Mouse (Mus musculus) adrenal gland (tissue): ENCODE data around the gene Prmt8.

Source experiments
- intact Hi-C: fragments of 180-260 bp; cut with DNase I; formaldehyde crosslinking; loops from one replicate; pipeline ENCODE4 v1.15.1; 2025
- long read RNA-seq, 2 experiments: library from polyadenylated mRNA; unstranded; transcript quantifications; one replicate each; pipeline ENCODE4 v2.0.0; 2020; ENCODE audit warnings: borderline replicate concordance in 1 of 2; ENCODE audit not compliant: insufficient replicate concordance in 1 of 2

Gene Prmt8
- long read RNA-seq, experiment 1 = 0 reads
- long read RNA-seq, experiment 2 = 0 reads

DNA sequence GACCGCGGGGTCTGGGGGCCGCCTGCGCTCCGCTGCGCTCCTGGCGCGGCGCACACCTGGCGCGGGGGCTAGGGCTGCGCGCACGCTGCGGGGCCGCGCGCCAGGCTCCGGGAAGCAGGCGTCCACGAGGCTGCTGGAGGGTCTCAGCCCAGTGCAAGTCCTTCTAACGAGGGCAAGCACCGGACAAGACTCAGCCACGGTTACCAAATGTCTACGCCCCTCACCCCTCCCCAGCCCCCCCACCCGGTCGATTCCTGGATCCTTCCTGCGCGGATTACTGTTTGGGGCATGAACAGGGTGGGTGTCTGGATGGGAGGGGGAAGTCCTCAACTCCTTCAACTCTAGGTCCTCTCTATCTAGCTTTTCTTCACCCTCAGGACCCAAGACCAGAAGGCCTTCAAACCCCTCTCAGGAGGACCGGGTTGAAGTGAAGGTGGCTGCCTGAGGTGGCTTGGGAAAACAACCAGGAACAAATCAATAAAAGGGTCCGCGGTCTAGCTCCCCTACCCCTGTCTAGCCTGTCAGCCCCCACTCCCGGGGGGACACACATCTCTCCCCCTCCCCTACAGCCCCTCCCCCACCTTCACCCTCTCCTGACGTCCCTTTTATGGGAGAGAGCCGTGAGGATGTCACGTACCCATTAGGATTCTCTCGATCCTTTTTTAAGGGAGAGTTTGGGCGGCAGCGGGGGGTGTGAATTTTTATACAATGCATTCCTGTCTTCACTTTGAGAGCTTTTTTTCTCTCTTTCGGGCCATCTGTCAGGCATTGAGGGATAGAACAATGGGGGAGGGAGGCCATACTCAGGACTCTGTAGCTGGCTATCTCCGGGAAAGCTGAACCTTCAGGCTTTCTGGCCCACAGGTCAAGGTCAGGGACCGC lies at the start of gene Prmt8:
Prmt8 (minus strand) TSS at position 198 of the 882 bp plus-strand sequence.
- intact Hi-C loops = no loop called here

- intact Hi-C loops = no loop called here
These were observed 33.9 kb upstream of the Prmt8 start for GRCm38 (mm10) chr6:127803046-127803729.

- intact Hi-C loops = no loop called here
These were observed 32.9 kb upstream of the Prmt8 start for GRCm38 (mm10) chr6:127802211-127802610.

GRCm38 (mm10) chr6:127790023-127790422 lies 20.8 kb upstream of the Prmt8 start:
- intact Hi-C loops = no loop called here

DNA sequence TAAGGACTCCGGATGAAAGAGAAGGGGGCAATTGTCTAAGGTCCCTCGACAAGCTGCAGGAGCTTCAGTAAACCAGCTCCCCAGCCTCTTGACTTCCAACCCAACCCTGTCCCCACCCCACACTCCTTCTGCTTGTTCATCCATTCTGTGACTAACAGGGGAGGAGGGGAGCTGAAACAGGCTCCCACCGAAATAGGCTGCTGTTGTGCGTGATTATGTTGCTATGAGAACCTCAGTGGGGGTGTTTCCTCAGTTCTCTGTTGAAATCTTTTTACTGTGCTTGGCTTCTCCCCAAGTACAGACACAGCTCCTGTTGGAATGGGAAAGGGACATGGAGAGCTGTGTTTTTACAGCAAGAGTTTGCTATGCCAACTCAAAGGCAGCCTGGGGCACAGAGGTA lies 1.5 kb upstream of the Prmt8 start:
- intact Hi-C loops = no loop called here

DNA sequence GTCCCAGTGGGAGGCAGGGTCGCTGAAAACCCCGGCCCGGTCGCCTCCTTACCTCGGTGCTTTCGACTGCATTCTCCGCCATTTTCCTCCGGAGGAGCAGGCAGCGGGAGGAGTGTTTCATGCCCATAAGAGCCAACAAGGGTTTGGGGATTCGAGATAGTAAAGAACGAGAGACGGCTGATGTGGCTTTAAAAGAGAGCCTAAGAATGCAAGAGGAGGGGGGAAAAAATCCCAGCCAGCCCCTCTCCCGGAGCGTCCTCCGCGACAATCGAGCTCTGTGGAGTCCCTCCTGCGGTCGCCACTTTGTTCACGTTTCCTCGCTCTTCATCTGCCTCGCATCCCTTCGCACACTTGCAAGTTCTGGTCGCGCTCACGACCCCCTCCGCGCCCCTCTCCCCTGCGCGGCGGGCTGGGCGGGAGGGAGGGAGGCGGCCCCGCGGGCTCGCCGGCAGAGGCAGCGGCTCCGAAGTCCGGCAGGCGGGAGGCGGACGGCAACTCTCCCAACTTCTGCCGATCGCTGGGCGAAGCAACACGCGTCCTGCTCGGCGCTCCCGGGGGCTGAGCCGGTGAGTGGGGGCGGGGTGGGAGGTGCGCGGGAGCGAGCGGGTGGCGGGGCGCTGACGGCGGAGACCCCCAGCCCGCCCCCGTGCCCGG lies 524 bp downstream of the Prmt8 start:
- intact Hi-C loops = no loop called here

- intact Hi-C loops = no loop called here
These were observed 1.4 kb downstream of the Prmt8 start for GRCm38 (mm10) chr6:127767706-127768493.

DNA sequence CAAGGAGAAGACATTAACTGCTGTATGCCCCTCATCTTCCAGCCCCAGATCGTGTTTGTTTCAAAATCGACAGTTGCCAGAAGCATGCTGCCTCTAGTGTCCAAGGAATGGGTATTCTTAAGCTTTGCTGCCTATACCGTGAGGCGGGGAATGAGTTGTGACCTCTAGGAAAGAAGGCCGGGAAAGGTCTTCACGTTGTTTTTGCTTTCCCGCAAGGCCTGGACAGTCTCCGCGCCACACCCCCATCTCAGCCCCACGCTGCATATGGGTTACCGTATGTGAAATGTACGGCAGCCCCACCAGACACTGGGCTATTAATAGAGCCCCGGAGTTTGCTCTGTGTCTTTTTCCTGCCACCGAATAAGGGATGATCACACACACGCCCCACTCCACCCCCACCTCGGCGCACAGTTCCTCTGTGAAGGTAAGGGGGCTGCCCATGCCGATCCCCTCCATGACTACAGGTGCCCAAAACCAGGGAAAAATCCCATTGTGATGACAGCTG lies 2.0 kb downstream of the Prmt8 start:
- intact Hi-C loops = no loop called here

- intact Hi-C loops = no loop called here
These were observed 2.6 kb downstream of the Prmt8 start for GRCm38 (mm10) chr6:127766641-127767200.

- intact Hi-C loops = no loop called here
These were observed 3.1 kb downstream of the Prmt8 start for GRCm38 (mm10) chr6:127766041-127766604.

DNA sequence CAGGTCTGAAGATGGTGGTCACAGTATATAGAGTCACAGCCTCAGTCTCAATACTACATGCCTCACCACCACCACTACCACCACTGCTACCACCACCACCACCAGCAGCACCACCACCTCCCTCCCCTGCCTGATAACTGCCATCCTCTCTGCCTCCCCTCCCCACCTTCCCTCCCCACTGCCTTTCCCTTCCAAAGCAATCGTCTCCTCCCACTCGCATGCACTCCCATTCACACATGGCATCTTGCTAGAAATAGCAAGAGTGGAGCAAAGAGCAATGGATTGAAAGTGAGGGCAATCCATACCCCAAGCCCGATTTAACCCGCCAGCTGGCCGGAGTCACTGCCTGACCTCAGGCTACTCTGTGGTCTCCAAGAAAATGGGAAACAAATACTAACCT lies 3.7 kb downstream of the Prmt8 start:
- intact Hi-C loops = no loop called here

- intact Hi-C loops = no loop called here
These were observed 11.0 kb downstream of the Prmt8 start for GRCm38 (mm10) chr6:127758264-127758663.

- intact Hi-C loops = no loop called here
These were observed 11.6 kb downstream of the Prmt8 start for GRCm38 (mm10) chr6:127757667-127758167.

DNA sequence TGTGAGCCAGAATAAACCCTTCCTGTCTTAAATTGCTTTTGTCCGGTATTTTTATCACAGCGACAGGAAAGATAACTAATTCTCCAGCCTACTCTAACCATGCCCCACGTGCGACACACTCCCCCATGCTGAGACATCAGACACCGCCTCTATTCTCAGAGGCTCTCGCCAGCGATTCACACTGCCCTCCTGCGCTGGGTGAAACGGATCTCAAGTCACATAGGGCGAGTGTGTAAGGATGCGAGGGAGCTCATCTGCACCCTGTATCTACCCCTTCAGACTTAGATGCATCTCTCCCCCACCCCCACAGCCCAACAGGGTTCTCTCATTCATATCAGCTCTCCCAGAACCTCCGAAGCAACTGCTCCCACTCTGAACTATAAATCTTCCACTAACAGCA lies 12.4 kb downstream of the Prmt8 start:
- intact Hi-C loops = no loop called here

- intact Hi-C loops = no loop called here
These were observed 16.0 kb downstream of the Prmt8 start for GRCm38 (mm10) chr6:127753228-127753627.

- intact Hi-C loops = no loop called here
These were observed 16.6 kb downstream of the Prmt8 start for GRCm38 (mm10) chr6:127752681-127753080.

DNA sequence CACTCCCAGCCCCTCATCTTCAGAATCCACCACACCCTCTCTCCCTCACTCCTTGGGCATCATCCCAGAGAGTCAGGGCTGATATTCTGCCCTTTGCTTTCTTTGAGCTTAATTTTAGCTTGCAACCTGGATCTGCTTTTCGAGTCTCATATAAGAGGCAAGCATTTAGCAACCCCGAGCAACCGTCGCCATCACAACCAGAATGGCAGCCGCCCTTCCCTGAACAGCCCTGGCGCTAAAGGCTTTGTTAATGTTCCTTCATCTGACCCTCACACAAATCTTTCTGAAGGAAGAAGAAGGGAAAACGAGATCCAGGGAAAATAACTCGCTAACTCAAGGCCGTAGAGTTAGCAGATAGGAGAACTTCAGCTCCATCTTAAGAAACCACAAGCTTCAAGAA lies 17.8 kb downstream of the Prmt8 start:
- intact Hi-C loops = no loop called here

- intact Hi-C loops = no loop called here
These were observed 20.5 kb downstream of the Prmt8 start for GRCm38 (mm10) chr6:127748793-127749192.

DNA sequence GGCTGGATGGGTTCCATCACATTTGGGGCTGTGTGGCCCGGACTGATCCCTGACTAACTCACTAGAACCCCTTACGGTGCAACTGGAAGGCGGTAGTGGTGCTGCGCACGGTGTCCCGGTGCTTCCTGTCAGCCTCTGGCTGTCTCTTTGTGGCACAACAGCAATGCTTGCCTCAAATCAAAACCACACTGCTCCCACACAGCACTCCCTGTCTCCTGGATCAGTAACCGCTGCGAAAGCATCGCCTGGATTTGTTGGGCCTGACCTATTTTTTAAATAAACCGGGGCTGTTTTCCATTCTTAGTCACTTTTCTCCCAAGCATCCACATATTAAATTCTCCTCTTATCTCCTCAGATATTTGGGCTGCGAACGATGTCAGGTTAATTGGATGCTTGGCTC lies 27.0 kb downstream of the Prmt8 start:
- intact Hi-C loops = no loop called here

DNA sequence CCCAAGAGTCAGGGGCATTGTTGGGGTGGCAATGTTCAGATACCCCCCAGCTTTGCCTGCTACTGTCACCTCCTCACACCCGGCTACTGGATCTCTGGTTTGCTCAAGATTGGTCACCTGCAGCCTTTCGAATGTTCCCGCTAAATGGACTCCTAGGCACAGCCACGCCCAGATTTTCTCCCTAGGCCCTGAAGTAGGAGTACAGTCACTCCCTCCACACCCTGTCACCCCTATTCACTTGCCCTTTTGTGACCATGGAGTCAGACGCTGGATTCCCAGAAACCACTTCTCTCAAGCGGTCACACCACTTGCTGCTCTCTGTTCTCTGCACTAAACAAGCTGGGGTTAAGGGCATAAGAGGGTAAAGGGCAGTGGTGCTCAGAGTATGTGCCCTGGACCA lies 28.1 kb downstream of the Prmt8 start:
- intact Hi-C loops = no loop called here
